Mouse (Mus musculus) embryonic facial prominence, embryonic 13.5 days (tissue): ENCODE results near the gene Cavin4. TPM values are rescaled to one million over a fixed set of nuclear protein-coding genes. Genes with fewer than 3 reads are reported as not detected.
A peak's percentile ranks its signal among the peaks of the same experiment; 100 is the strongest.

Experiments used
- ATAC-seq: fragments of 200-750 bp; cut with Nextera tagmentation; 2 replicates; pipeline ENCODE4 v1.8.0; 2017; ENCODE audit warnings: low read depth; ENCODE audit not compliant: insufficient number of reproducible peaks, insufficient read depth, low FRiP score, low TSS enrichment
- H3K27ac ChIP-seq: fragments of 300-500 bp; sonication (generic); 2 replicates; pipeline ENCODE4 v1.5.1; 2015; ENCODE audit warnings: moderate library complexity, mild to moderate bottlenecking, inconsistent platforms
- H3K27me3 ChIP-seq: fragments of 300-500 bp; sonication (generic); 2 replicates; pipeline ENCODE4 v1.6.1; 2015; ENCODE audit warnings: mild to moderate bottlenecking, inconsistent platforms
- H3K36me3 ChIP-seq: fragments of 300-500 bp; sonication (generic); 2 replicates; pipeline ENCODE4 v1.6.1; 2015; ENCODE audit warnings: mild to moderate bottlenecking, inconsistent platforms
- H3K4me1 ChIP-seq: fragments of 300-500 bp; sonication (generic); 2 replicates; pipeline ENCODE4 v1.6.1; 2015; ENCODE audit warnings: inconsistent platforms
- H3K4me2 ChIP-seq: fragments of 300-500 bp; sonication (generic); 2 replicates; pipeline ENCODE4 v1.6.1; 2015; ENCODE audit warnings: moderate library complexity, mild to moderate bottlenecking, inconsistent platforms
- H3K4me3 ChIP-seq: fragments of 300-500 bp; sonication (generic); 2 replicates; pipeline ENCODE4 v1.5.1; 2015; ENCODE audit warnings: mild to moderate bottlenecking, inconsistent platforms
- H3K9ac ChIP-seq: fragments of 300-500 bp; sonication (generic); 2 replicates; pipeline ENCODE4 v1.6.1; 2015; ENCODE audit warnings: mild to moderate bottlenecking, inconsistent platforms
- H3K9me3 ChIP-seq: fragments of 300-500 bp; sonication (generic); 2 replicates; pipeline ENCODE4 v1.6.1; 2016; ENCODE audit warnings: inconsistent platforms
- WGBS: fragments of 180-500 bp; shearing (Covaris S2); methylation state at CpG from one replicate; pipeline ENCODE4 v1.1.7; 2015; ENCODE audit warnings: mixed read lengths; 5-methylcytosine and 5-hydroxymethylcytosine counted together
- polyA plus RNA-seq: library from polyadenylated mRNA; unstranded; fragments of >200 nt; fragmentation: Nextera tagmentation; extraction: Ambion mirVana; gene quantifications from 2 replicates; pipeline ENCODE4 v1.2.1, GENCODE M21; 2015

Gene Cavin4
- polyA plus RNA-seq, 1 experiment from 2014 or later = 1.2 TPM

- Histone ChIP-seq H3K4me2 (no peak overlapping the region), H3K27ac (no peak overlapping the region), H3K36me3 (peaks cover 79% of the 10 kb centered on the region), H3K4me3 (no peak overlapping the region), H3K9me3 (no peaks in the 10 kb centered on the region), H3K4me1 (peaks cover 4% of the 10 kb centered on the region; the same call in 1 of the 2 replicates), H3K9ac (no peak overlapping the region), H3K27me3 (no peaks in the 10 kb centered on the region)
- WGBS = 92% methylated on average over 17 of the region's 17 CpGs
- ATAC-seq = no peak
Observed at GRCm38 (mm10) chr4:48639503-48639902, 23.8 kb upstream of the Cavin4 start.

DNA sequence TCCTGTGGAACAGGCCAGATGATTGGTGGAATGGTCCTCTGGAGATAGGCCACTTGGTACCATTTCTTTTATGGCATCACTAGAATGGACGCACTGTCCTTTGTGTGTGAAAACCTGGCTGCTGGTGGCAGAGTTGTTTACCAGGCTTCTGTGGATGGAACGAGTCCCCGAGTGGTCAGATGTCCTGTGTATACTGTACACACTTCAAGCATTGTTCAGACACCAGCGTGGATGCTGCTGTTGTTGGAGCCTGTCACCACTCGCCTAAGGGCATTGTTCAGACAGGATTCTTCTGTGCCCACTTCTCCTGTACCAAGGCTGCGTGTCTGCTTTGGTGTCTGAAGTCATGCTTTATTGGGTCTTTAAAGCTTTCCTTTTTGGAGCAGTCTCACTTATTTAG, 19.5 kb upstream of the Cavin4 start:
- Histone ChIP-seq H3K4me1 (no peaks in the 10 kb centered on the region), H3K27ac (no peak overlapping the region), H3K9ac (no peak overlapping the region), H3K36me3 (peaks cover 92% of the 10 kb centered on the region), H3K9me3 (no peaks in the 10 kb centered on the region; the same call in 1 of the 2 replicates), H3K4me3 (no peak overlapping the region), H3K27me3 (no peaks in the 10 kb centered on the region), H3K4me2 (no peak overlapping the region)
- ATAC-seq = no peak
- WGBS = 78% methylated on average over 6 of the region's 6 CpGs

DNA sequence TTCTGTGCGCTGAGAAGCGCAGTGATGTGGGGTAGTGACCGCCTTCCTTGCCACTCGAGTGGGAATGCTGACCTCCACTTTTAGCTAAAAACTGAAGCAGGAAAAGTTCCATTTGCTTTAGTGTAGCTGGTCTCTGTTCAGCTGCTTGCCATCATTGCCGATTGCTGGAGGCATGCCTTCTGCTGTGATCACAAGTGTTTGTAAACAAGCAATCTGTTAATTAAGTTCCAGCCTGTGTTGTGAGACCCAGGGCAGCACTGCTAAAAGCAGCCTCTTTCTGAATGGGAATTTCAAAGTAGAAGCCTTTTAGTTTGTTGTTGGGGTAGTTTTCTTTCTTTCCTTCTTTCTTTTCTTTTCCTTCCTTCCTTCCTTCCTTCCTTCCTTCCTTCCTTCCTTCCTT, 17.2 kb upstream of the Cavin4 start:
- H3K9me3 ChIP-seq = no peaks in the 10 kb centered on the region; the same call in 1 of the 2 replicates
- H3K4me2 ChIP-seq = no peak overlapping the region
- no peak overlapping the region for H3K4me3 ChIP-seq
- H3K9ac ChIP-seq = no peak overlapping the region
- peaks cover 85% of the 10 kb centered on the region for H3K36me3 ChIP-seq
- ATAC-seq = no peak
- no peaks in the 10 kb centered on the region for H3K4me1 ChIP-seq
- H3K27me3 ChIP-seq = no peaks in the 10 kb centered on the region
- 91% methylated on average over 5 of the region's 5 CpGs for WGBS
- no peak overlapping the region for H3K27ac ChIP-seq

- Histone ChIP-seq H3K27me3 (no peaks in the 10 kb centered on the region), H3K9me3 (no peaks in the 10 kb centered on the region; the same call in 1 of the 2 replicates)
Observed at GRCm38 (mm10) chr4:48650617-48651360, 12.5 kb upstream of the Cavin4 start.

DNA sequence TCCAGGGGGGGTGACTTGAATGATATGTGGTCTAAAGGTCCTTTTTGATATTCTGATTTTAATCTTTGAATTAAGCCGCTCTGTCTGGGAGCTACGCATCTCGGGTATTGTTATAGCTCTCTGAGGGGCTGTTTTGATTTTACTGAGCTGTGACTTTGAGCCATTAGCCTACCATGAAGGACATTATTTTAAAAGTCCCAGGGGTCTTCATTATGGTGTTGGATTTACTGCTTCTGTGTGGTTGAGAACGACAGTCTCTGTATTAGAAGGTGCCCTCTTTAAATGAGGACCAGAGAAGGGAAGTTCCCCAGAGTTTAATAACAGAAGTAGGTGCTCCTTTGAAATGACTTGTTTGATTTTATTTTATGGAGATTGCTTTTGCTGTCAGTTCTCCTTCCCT, 9.2 kb upstream of the Cavin4 start:
- 67% methylated on average over 4 of the region's 4 CpGs for WGBS

More at GRCm38 (mm10) chr4:48650617-48651360, 12.5 kb upstream of the Cavin4 start:
- H3K9ac ChIP-seq = no peak overlapping the region
- H3K4me3 ChIP-seq = no peak overlapping the region
- 92% methylated on average over 10 of the region's 10 CpGs for WGBS
- H3K4me1 ChIP-seq = no peaks in the 10 kb centered on the region
- H3K4me2 ChIP-seq = no peak overlapping the region
- ATAC-seq = no peak
- H3K27ac ChIP-seq = no peak overlapping the region
- peaks cover 83% of the 10 kb centered on the region for H3K36me3 ChIP-seq

DNA sequence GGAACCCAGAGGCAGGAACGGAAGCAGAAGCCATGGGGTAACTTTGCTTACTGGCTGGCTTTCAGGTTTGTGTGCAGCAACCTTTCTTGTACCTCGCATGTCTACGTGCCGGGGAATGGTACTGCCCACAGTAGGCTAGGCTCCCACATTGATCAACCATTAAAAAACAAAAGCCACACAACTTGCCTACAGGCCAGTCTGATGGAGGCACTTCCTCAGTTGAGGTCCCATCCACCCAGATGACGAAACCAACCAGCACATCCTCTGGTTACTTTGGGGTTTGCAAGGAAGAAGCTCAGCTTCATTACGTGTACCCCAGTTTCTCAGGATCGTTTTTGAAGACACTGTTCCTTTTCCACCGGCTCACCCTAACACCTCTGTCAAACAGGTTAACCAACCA, 6.8 kb upstream of the Cavin4 start:
- Histone ChIP-seq H3K4me2 (no peak overlapping the region), H3K4me1 (no peaks in the 10 kb centered on the region), H3K9ac (no peak overlapping the region), H3K4me3 (no peak overlapping the region), H3K27me3 (no peaks in the 10 kb centered on the region), H3K9me3 (no peaks in the 10 kb centered on the region), H3K27ac (no peak overlapping the region; the same call in 1 of the 2 replicates), H3K36me3 (peaks cover 83% of the 10 kb centered on the region)
- ATAC-seq = no peak
- WGBS = 95% methylated on average over 8 of the region's 8 CpGs

More for the DNA sequence above, 9.2 kb upstream of the Cavin4 start:
- Histone ChIP-seq H3K27me3 (no peaks in the 10 kb centered on the region), H3K4me3 (no peak overlapping the region), H3K4me2 (no peak overlapping the region), H3K36me3 (peaks cover 79% of the 10 kb centered on the region), H3K27ac (no peak overlapping the region), H3K9me3 (no peaks in the 10 kb centered on the region), H3K4me1 (no peaks in the 10 kb centered on the region), H3K9ac (no peak overlapping the region)
- no peak for ATAC-seq

DNA sequence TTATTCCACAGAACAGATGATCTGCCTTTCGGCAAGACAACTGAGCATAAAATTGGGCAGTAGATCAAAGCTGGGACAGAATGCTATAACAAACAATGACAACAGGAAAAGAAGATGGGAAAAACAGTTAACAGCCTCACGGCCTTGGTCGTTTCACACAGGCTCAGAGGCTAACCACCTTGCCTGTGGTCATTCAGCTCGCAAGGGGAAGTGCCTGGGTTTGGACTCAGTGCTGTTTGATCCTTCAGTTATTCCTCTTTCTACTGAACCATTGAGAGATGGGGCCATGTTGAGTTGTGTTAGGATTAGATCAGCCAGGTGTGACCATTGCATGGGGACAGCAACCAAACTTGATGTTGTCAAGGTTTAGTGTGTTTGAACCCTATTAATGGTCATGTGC, 3.2 kb upstream of the Cavin4 start:
- no peaks in the 10 kb centered on the region for H3K9me3 ChIP-seq
- no peak overlapping the region for H3K4me3 ChIP-seq
- WGBS = 88% methylated on average over 4 of the region's 4 CpGs
- no peak overlapping the region for H3K9ac ChIP-seq
- H3K27ac ChIP-seq = peak overlapping the region; percentile 5; the same call in 1 of the 2 replicates
- ATAC-seq = no peak
- no peaks in the 10 kb centered on the region for H3K4me1 ChIP-seq
- H3K4me2 ChIP-seq = no peak overlapping the region
- no peaks in the 10 kb centered on the region for H3K27me3 ChIP-seq
- H3K36me3 ChIP-seq = peaks cover 69% of the 10 kb centered on the region

DNA sequence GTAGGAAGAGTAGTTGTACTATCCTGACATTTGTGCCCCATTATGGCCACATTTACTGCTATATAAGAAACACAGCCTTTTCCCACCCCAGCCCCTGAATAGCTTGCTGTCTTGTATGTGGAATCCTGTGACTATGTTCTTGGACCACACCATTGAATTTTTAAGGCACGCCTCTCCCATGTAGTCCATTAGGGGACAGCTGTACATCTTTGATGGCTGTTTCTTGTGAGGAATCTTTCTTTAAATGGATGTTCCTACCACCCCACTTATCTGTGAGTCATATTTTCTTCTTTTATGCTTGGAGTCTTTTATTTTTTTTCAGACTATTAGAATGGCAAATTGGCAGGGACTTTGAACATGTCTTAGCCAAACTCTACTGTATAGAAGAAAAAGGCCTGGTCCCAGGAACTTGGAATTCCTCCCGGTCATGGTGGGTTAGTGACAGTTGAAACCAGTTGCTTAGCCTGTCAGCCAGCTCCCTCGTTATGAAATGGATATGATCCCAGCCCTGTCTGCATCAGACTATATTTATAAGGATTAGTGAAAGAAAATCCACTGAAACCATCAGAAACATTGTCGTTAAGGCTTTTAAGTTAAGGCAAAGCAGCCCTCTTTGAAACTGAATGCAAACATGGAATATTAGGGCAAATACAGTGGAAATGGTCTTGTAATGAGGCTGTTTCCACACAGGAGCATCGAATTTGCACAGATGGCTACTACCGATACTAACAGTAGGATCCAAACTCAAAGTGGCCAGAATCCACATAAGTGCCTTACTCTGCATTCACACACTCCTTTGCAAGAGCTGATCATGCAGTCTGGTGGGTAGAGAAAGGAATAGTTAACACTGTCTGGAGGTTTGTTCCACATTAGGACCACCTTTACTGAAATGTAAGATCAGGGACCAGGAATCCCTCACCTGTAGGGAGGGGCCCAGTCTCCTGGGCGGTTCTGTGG, 2.4 kb upstream of the Cavin4 start:
- no peaks in the 10 kb centered on the region for H3K9me3 ChIP-seq
- no peak for ATAC-seq
- WGBS = 73% methylated on average over 7 of the region's 7 CpGs
- H3K4me2 ChIP-seq = no peak overlapping the region
- no peak overlapping the region for H3K4me3 ChIP-seq
- peaks cover 73% of the 10 kb centered on the region for H3K36me3 ChIP-seq
- no peaks in the 10 kb centered on the region for H3K4me1 ChIP-seq
- no peak overlapping the region for H3K9ac ChIP-seq
- no peaks in the 10 kb centered on the region for H3K27me3 ChIP-seq
- H3K27ac ChIP-seq = peak overlapping the region; percentile 29

- no peaks in the 10 kb centered on the region for H3K4me1 ChIP-seq
- H3K27ac ChIP-seq = no peak overlapping the region
- no peak for ATAC-seq
- no peaks in the 10 kb centered on the region for H3K9me3 ChIP-seq
- no peak overlapping the region for H3K4me3 ChIP-seq
- H3K9ac ChIP-seq = no peak overlapping the region
- WGBS = 84% methylated on average over 6 of the region's 6 CpGs
- H3K27me3 ChIP-seq = no peaks in the 10 kb centered on the region
- H3K36me3 ChIP-seq = peaks cover 55% of the 10 kb centered on the region
- H3K4me2 ChIP-seq = no peak overlapping the region
Observed at GRCm38 (mm10) chr4:48664021-48664420, 707 bp downstream of the Cavin4 start.

DNA sequence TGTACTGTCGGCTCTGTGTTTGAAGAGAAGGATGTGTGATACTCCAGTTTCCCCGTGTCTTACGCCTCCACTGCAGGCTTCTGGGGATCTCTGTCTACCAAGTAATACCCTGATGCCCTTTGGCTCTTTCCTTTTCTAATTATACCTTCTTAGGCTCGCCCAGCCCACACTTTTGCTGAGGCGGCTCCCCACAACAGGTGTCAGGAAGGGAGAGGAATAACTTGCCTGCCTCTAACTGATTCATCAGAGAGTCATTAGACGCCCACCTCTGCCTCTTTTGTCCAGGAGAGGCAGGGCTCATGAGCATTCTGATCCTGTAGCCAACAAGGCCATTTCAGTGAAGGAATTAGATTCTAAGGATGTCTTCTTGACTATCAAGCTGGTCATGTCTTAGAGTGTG, 4.0 kb downstream of the Cavin4 start:
- Histone ChIP-seq H3K4me1 (no peaks in the 10 kb centered on the region), H3K27ac (no peak overlapping the region), H3K36me3 (peaks cover 48% of the 10 kb centered on the region), H3K27me3 (no peaks in the 10 kb centered on the region), H3K9me3 (no peaks in the 10 kb centered on the region), H3K9ac (no peak overlapping the region), H3K4me3 (no peak overlapping the region), H3K4me2 (no peak overlapping the region)
- ATAC-seq = no peak
- 74% methylated on average over 6 of the region's 6 CpGs for WGBS

DNA sequence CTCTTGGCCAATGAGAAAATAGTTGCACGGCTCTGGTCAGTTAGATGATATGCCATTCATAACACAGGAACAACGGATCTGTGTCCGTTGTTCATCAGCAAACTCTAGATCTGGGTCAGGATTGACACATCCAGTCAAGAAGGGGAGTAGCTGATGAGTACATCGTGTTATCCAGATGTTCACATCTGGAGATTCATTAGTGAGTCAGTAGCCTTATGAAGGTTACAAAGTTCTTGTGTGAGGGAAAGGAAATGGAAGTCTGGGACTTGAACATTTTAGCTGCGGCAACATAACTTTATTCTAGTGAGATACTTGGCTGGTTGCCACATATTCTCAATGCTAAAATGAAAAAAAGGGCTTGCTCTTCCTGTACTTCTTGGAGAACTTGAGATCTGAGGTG, 9.6 kb downstream of the Cavin4 start:
- WGBS = 87% methylated on average over 5 of the region's 5 CpGs
- Histone ChIP-seq H3K9me3 (no peaks in the 10 kb centered on the region), H3K27me3 (no peaks in the 10 kb centered on the region), H3K4me1 (no peaks in the 10 kb centered on the region), H3K4me3 (no peak overlapping the region), H3K36me3 (peaks cover 62% of the 10 kb centered on the region), H3K27ac (no peak overlapping the region), H3K4me2 (no peak overlapping the region), H3K9ac (no peak overlapping the region)
- no peak for ATAC-seq
